Mouse (Mus musculus): ENCODE measurements around the gene Wasf2.
"Not testable (repeated sequence)": the region's sequence is repeated elsewhere in the genome, so short reads cannot be mapped to it uniquely, and the experiment has no call there.

The Wasf2 gene

DNA sequence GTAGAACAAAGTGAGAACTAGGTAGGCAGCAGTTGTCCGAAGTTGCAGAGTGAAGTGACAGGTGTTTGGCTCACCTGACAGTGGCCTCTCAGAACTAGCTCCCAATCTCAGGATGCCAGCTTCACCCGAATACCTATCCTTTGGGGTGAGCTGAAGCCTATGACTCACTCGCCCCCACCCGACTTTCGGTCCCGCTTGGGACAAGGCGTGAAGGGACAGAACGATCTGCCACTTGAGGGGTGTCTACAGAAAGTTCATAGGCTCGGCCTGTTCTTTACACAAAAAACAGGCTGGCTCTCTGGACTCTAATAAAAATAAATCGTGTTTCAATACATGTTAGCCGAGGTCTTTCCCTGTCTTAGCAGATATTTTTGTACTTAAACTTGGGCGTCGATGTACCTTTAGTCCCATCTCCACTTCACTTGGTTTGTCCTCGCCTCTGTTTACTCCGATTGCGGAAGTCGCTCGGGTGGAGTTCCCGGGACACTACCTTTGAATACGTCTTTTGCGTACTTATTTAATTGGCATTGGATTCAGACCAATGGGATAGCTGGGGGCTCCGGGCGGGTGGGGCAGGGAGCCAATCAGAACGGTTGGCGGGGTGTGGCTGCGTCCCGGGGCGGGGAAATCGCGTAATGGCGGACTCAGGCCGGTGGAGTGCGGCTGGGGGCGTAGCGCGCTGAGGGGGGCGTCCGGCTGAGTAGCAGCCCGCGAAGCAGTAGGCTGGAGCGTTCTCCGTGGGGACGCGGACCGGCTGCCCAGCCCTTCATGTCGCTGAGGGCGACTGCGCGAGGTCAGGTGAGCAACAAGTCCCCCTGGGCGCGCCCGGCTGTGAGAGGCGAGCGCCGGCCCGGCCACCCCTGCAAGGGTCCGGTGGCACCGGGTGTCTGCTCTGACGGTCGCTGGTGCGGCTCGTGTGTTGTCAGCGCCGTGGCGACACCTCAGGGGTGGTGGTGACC lies at the start of gene Wasf2:
TSS of gene Wasf2 (plus strand) at position 575 of the 959 bp plus-strand sequence.
- DNase-seq (ENCODE audit: low read depth, low spot score) = peak; percentile 93

DNA sequence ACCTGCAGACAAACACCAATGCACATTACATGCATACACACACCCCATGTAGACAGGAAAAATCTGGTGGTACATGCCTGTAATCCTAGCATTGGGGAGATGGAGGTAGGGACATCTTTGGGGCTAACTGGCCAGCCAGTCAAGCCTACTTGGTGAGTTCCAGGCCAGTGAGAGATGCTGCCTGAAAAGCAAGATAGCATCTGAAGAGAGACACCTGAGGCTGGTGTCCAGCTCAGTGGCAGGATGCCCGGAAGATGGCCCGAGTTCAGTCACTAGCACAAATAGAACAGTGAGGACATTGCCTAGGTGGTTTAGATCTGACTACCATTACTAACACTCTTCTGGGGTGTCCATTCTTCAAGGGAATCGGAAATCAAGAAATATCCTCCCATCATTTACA lies 49.4 kb upstream of the Wasf2 start:
- no peak for DNase-seq (ENCODE audit: low read depth, low spot score)

DNA sequence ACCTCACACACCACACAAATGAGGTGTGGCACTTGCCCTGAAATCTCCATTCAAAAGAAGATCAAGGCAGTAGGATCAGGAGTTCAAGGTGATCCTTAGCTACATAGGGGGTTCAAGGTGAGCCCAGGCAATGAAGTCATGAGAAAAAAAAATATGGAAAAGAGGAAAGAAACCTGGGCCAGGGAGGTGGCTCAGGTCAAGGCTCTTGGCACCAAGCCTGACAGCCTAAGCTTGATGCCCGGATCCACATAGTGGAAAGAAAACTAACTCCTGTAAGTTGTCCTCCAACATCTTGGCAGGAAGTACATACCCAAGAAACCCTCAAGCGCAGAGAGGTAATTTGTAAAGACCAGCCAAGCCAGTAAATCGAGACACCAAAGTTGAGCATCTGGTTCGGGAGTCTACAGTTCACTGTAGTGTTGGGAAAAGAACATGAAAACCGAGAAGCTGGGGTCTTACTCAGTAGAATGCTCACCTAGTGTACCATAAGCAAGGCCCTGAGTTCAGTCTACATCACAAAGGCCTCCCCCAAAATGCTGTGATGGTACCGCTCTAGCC lies 48.0 kb upstream of the Wasf2 start:
- DNase-seq (ENCODE audit: low read depth, low spot score) = no peak

DNA sequence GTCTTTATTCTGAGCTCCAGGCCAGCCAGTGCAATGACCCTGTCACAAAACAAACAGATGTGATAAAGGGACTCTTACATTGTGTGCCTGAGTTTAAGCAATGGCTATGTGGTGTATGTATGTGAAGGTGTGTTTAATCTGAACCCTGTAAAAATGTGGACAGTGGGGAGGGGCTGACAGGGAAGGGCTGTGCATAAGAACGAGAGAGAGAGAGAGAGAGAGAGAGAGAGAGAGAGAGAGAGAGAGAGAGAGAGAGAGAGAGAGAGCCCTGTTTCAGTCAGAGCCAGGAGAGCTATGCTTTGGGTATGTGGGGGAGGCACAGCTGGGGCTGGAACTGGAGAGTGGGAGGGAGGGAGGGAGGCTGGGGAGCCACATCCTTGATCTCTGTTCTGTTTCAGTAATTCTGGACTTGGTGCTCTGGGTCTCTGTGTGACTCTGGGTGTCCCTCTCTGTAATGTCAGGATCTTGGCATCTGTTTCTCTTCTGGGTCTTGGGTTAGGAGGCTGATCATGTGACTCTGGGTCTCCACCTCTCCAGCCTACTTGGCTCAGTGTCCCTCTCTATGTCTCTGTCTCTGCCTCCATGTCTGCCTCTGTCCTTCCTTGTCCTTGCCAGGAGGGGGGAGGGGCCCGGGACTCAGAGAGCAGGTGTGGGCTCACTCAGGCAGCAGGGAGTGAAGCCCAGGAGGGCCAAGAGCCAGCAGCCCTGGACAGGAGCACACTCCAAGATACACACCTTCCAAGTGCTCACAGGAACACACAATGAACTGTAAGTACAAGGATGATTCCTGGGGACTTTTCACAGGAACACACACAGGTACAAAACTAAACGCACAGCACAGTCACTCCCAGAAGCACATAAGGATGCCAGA lies 46.1 kb upstream of the Wasf2 start:
- no peak for DNase-seq (ENCODE audit: low read depth, low spot score)

DNA sequence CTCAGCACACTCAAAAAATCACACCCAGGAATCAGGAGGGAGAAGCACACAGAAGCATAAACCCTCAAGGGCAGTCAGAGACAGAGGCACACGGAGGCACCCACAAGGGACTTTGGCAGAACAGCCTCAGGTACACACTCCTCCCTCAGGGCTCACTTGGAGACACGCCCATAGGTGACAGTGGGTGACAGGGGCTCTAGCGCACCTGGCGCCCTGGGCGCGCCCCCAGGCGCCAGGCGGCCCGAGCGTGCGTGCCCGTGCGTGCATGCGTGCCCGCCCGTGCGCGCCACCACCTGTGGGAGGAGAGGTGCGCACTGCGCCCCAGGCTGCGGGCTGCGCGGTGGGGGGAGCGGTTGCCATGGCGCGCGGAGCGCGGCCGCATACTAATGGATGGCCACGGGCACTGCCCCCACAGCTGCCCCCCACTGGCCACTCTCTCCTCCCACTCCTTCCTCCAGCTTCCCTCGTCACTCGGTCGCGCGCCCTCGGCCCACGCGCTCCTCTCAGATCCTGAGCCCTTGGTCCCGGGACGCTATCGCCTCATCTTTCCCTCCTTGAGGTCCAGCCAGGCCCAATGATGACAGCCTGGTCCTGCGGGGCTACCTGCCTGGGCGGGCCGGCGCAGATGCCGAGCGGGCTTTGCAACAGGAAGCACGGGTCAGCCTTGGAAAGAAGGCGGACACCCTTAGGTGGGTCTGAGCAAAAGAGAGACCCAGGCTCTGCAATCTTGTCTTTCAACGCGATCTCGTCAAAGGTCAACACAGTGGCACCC lies 45.1 kb upstream of the Wasf2 start:
- DNase-seq (ENCODE audit: low read depth, low spot score) = no peak

DNA sequence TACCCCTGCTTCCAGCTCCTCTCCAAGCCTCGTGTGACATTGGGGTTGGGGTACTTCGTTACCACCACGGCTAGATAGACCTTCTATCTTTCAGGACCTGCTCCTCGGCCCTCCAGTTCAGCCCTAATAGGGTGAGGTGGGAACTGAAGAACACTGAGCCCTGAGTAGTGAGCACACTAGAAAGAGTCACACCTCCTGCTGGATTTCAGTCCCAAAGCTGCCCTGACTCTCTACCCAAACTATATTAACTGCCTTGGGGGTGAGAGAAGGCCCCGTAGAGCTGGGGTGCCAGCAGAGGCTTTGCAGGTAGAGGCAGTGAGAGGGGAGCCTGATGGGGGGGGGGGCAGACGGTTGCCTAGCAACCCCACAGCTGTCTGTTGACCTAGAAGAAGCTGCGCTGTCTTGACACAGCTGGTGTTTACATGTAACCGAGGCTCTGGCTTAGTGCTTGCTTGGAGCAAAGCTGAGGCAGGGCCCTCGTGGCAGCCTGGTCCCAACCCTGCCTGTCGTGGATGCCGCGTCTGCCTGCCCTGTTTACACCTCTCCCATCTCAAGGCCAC lies 44.4 kb upstream of the Wasf2 start:
- no peak for DNase-seq (ENCODE audit: low read depth, low spot score)

DNA sequence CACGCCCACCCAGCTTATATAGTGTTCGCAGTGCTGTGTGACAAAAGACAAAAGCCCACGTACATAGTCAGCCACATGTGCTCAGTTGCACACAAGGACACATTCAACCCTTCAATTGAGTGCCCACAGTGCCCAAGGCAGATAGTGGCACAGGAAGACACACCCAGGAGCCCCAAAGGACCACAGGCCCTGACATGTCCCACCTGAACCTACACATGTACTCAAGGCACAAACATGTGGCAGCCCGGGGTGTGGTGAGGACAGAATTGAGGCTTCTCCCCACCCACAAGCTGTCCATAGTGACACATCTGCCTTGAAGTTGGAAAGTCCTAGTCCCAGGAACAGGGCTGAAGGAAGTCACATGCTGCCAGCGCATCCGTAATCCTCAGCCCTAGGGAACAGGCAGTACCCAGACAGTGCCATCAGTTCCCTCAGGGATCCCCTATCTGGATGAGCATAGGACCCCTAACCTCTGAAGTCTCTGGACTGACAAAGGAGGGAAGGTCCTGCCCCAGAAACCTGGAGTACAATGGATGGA lies 43.1 kb upstream of the Wasf2 start:
- DNase-seq (ENCODE audit: low read depth, low spot score) = no peak

DNA sequence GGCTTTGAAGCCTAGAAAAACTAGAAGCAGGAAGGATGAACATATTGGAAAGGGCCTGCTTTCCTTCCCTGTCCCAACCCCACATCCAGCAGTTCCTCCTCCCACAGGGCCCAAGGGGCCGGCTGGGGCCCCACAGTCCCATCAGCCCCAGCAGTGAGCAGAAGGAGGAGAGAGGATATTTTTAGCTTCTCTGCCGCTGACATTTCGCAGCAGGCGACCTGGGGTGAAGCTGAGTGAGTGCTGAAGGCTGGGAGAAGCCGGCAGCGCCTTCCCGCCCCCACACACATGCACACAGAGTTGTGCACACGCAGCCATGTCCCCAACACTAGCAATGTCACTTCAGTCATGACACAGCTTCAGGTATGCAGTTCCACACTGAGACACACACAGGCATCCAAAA lies 42.5 kb upstream of the Wasf2 start:
- no peak for DNase-seq (ENCODE audit: low read depth, low spot score)

DNA sequence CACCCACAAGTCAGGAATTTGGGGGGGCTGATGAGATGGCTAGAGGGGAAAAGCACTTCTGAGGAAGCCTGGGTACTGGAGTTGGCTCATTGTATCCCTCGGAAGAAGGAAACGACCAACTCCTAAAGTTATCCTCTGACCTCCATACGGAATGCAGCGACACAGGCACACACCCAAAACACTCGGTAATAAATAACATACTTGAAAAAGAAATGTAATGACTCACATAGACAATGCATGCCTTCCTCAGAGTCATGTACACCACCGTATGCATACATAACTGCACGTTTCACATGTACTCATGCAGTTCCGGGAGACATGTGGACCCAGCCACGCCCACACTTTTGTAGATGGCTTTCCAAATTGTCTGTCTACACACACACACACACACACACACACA lies 41.0 kb upstream of the Wasf2 start:
- no peak for DNase-seq (ENCODE audit: low read depth, low spot score)

DNA sequence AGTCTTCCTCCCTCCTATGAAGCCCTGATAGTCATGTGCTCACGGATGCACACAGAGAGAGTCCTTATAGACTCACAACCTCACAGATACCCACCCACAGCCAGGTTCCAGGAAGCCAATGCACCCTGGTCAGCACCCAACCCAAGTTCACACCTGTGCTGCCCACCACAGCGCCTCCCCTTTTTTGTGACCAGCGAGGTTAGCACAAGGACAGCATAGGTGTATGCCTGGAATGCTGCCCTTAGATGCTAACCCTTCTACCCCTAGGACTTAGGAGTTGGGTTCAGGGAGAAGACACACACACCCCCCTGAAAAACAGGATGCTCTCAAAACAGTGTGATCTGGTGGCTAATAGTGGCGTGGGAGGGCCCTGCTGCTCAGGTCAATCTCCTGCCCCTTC lies 40.5 kb upstream of the Wasf2 start:
- DNase-seq (ENCODE audit: low read depth, low spot score) = no peak

DNA sequence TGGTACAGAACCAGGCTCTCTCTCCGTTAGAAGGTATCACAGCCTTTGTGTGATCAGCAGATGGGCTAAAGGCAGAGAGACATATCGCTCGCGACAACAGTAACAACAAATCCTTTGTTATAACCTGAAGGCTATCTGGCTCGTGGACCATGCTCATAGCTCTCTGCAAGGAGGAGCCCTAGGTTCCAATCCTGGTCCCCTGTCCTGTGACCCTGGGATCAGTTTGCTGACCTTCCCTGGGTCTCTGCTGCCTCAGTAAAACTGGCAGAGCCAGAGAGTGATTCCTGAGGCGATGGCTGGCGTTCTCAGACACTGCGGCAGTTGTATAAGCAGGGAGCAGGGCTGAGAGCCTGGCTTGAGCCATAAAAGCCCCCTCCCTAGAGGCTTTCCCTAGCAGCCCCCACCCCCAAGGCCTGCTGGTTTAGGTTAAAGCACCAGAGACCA lies 40.0 kb upstream of the Wasf2 start:
- DNase-seq (ENCODE audit: low read depth, low spot score) = no peak

DNA sequence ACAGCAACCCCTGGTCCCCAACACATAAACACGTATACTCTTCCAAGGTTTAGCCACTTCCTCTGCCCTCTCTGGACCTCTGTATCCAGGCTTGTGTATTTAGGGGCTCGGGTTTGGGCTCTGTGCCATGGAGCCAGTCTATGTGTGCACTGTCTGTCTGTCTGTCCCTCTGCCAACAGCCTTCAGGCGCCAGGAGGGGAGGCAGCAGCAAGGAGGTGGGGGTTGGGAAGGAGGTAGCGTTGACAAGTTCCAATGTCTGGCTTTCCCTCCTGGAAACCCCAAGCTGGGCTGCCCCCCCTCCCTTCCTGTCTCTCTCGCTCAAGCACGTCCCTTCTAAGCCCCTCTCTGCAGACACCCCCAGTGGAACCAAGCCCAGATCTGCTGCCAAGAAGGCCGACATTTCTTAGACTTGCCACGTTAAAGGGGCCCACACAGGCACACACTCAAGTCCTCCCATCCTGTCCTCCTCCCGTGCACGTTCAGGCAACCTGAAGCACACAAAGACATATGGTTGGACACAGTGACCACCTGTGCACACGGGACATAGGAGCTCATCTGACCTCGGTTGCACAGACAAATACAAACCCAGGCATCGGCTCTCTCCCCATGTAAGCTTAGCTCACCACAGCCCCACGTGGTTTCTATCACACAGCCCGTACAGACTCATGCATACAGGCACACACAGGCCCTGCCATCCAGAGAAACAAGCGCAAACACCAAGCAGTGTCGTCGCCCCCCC lies 39.4 kb upstream of the Wasf2 start:
- DNase-seq (ENCODE audit: low read depth, low spot score) = no peak

DNA sequence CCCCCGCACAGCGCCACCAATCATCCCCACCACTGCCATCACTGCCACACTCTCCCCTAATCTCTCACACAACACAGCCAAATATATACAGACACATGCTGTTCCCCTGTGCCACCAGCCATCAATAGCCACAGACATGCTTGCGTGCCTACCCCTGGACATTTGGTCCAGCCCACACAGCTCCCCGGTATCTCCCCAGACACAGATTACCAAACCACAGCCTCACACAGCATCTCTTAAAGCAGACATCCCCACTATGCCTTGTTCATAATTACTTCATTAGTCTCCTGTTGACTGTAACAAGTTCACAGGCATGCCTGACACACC lies 38.9 kb upstream of the Wasf2 start:
- no peak for DNase-seq (ENCODE audit: low read depth, low spot score)

DNA sequence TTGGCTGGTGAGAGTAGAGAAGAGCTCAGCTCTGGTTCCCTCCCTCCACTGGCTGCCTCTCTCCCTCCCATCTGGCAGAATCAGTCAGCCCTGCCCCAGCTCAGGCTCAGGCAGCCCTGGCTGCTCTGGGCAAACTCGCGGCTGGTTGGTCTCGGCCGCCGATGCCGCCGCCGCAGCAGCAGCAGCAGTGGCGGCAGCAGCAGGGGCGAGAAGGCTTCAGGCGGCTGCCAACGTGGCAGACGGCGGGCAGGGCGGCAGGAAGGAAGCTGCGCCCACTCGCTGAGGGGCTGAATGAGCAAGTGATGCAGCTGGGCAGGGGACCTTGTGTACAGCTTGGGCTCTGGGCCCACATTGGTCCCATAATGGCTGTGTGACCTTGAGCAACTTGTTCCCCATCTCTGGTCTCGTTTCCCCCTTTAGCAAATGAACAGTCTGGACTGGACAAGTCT lies 37.8 kb upstream of the Wasf2 start:
- DNase-seq (ENCODE audit: low read depth, low spot score) = no peak

DNA sequence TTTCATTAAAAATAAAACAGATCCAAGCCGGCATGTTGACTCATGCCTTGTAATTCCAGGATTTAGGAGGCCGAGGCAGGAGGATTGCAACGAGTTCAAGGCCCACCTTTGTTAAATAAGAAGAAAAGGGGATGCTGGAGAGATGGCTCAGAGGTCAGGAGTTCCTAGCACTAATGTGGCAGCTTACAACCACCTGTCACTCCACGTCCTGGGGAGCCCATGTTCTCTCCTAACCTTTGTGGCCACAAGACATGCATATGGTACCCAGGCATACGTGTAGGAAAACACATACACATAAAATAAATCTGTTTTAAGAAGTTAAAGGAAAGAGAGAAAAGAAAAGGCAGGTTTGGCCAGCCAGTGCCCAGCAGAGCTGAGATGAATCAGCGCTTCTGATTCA lies 37.2 kb upstream of the Wasf2 start:
- DNase-seq (ENCODE audit: low read depth, low spot score) = no peak

DNA sequence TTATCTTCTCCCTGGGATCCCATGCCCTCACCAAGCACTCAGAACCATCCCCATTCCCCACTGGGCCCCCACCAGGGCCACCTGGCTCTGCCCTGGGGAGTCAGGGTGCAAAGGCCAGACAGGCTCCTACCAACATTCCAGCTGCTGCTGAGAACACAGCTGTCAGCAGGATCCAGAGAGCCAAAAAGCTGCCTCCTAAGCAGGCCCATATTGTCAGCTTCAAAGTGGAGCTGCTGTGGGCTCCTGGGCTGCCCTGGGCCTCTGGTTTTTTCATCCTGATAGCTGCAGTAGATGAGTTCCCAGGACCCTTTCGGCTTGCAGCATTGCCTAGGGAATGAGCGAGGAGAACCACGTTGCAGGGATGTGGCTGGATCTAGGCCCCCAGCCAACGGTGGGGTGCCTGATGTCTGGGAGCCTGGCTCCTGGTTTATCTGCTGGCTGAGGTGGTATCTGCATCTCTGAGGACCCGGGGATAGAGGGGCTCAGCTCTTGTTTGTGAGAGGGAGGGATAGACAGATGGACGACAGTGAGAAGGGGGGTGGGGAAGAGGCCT lies 36.7 kb upstream of the Wasf2 start:
- DNase-seq (ENCODE audit: low read depth, low spot score) = no peak

DNA sequence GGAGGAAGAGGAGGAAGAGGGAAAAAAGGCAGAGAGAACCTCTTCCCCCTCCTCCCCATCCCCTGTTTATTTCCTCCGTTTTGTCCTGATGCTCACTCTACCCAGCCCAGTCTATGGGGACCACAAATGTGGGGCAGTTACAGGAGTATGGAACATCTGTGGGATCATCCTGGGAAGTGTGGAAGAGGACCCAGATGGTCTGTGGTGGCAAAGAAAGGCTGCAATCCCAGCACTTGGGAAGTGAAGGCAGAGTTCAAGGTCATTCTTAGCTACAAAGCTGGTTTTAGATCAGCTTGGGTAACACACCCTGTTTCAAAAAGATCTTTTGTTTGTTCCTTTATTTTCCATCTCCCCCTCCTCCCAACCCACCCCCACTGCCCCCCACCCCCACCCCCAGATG lies 36.0 kb upstream of the Wasf2 start:
- no peak for DNase-seq (ENCODE audit: low read depth, low spot score)

DNA sequence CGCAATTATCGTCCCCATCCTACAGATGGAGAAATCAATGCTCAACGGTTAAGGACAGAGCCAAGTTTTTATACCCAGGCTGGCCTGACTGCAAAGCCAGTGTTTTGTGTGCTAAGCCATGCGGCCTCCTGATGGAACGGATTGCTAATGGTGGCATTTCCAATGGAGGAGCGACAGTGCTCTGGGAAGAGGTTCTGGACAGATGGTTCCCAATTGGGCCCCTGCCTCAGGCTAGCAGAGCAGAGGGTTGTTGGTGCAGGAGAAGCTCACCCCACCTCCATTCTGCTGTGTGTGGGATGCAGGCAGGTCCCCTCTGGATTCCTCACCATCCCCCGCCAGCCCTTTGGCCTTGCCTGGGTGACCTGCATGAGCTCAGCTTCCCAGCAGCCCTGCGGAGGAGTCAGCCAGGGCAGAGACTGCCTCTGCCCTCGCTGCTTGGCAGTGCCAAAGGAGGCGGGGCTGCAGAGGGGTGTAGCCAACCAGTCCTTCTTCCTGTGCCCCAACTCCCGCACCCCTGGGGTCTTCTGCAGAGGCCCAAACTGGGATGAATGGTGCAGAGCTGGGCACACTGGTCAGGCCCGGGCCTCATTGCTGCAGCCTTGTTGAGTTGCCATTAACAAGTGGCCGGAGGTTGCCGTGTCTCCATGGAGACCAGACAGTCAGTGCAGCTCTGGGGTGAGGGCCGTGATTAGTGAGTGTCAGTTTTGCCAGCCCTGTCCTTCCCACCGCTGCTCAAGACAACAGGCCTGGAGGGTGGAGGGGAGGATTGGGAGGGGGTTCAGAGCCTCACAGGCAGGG lies 35.2 kb upstream of the Wasf2 start:
- no peak for DNase-seq (ENCODE audit: low read depth, low spot score)

DNA sequence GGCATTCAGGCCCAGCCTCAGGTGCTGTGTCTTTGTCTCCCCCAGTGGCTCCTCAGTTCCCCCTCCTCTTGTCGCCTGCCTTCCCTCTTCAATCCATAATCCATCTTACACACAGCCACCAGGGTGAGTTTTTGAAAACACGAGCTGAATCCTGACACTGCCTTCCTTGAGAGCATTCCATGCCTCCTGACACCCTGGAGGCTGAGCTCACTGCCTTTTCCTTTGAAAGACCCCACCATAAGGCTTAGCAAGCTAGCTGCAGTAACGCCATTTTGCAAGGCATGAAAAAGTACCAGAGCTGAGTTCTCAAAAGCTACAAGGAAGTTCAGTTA lies 34.6 kb upstream of the Wasf2 start:
- not testable (repeated sequence) for DNase-seq (ENCODE audit: low read depth, low spot score)
